Mouse (Mus musculus): ENCODE data around the gene Kif3a. TPM values are rescaled to one million over a fixed set of nuclear protein-coding genes. Genes with fewer than 3 reads are reported as not detected.

The Kif3a gene
- polyA plus RNA-seq, 1 experiment: 0.89 TPM

DNA sequence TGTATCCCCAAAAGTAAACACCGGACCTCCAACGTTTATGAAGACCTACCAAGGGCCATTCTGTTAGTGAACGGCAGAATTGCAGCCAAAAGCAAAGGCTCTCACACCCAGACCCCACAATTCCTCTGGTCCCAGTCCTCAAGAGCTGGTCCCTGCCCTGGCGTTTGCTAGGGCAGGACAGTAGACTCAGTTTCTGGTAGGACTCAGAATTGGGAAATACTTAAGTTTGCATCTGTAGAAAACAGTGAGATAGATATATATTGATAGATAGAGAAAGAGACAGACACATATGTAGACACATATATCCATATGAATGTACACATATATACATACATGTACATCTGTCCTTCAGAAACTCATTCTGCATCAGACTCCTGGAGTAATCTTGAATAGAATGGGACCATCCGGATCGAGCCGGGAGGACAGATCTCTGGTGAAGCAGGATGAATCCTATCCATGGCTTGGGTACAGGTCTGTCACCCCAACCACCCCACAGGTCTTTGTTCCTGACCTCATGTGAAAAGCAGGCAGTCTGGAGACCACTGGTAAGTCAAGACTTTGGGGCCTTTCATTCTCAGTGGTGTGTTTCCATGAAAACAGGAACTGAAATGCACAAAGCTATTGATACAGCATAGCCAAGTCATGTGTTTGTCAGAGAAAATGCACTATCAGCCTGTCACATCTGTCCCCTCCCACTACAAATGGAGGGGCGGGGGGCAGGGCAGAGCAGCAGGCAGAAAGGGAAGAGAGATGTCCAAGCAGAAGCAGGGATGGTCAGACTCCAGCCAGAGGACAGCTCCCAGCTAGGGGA lies 49.8 kb downstream of the Kif3a start:
- TF ChIP-seq POLR2A (IDR thresholded peaks at IDR 0.05; ENCODE audit: low read depth, low read length) (no peak), CTCF (IDR thresholded peaks at IDR 0.05; ENCODE audit: extremely low read depth, insufficient read length, insufficient replicate concordance, low read depth, low read length) (no peak)
- Histone ChIP-seq H3K36me3 (ENCODE audit: control insufficient read depth, insufficient read depth, low read length) (no peaks in the 10 kb centered on the region), H3K4me1 (ENCODE audit: control insufficient read depth, insufficient read depth, insufficient read length, low read length) (no peaks in the 10 kb centered on the region), H3K27ac (ENCODE audit: insufficient read depth, low read depth, low read length) (no peak overlapping the region), H3K27me3 (ENCODE audit: control insufficient read depth, insufficient read depth, low read length) (no peaks in the 10 kb centered on the region), H3K4me3 (ENCODE audit: low read depth, low read length) (peak overlapping the region; percentile 7; the same call in 1 of the 2 replicates)
- WGBS: 61% methylated on average over 8 of the region's 8 CpGs

DNA sequence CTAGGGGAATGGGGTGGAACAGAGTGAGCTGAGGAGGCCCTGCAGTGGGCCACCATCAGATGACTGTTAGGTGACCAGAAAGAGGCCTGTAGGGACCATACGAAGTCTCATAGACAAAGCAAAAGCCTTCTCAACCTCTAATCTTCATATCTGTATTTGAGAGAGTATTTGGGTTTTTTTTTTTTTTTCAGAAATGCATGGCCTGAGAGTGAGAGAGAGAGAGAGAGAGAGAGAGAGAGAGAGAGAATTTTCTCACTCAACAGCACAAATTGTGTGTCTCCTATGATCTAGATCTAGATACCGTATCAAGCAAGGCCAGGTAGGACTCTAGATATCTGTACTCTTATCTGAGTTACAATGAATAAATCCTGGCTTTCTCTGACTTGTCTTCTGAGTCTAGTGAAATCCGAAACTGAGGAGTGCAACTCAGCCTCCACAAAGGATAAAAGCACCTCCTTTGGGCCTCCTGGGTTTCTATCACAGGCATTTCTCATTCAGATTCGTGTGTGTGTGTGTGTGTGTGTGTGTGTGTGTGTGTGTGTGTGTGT lies 50.5 kb downstream of the Kif3a start:
- Histone ChIP-seq H3K27ac (ENCODE audit: insufficient read depth, low read depth, low read length) (no peak overlapping the region), H3K27me3 (ENCODE audit: control insufficient read depth, insufficient read depth, low read length) (no peaks in the 10 kb centered on the region), H3K36me3 (ENCODE audit: control insufficient read depth, insufficient read depth, low read length) (no peaks in the 10 kb centered on the region), H3K4me3 (ENCODE audit: low read depth, low read length) (no peak overlapping the region), H3K4me1 (ENCODE audit: control insufficient read depth, insufficient read depth, insufficient read length, low read length) (no peaks in the 10 kb centered on the region)
- 69% methylated on average over 4 of the region's 4 CpGs for WGBS
- TF ChIP-seq POLR2A (IDR thresholded peaks at IDR 0.05; ENCODE audit: low read depth, low read length) (no peak), CTCF (IDR thresholded peaks at IDR 0.05; ENCODE audit: extremely low read depth, insufficient read length, insufficient replicate concordance, low read depth, low read length) (no peak)

DNA sequence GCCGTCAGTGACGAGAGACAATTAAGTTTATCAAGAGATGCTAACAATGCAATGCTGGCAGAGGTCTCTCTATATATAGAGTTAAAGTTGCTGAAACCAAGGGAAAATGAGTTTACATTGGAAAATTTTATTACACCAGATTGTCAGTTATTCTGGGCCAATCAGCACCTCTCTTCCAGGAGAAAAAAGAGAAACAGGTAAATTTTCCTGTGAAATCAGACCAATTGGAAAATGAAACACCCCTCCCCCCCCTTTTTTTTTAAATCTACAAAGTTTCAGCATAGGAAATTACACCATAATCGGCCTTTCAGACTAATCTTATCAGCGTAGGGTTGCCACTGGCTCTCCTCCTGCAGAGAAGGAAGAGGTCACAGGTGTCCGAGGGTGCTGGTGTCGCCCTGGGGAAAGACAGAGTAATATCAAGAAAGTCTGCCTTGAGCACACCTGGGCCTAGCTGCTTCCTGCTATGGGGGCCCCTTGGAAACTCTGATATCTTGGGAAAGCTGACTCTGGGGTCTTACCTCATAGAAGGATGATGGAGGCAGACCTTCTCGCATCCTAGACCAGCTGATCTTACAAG lies 51.5 kb downstream of the Kif3a start, which contains the start of gene Il4:
Il4 (minus strand) TSS at position 51 of the 580 bp plus-strand sequence.
- no peaks in the 10 kb centered on the region for H3K4me1 ChIP-seq (ENCODE audit: control insufficient read depth, insufficient read depth, insufficient read length, low read length)
- WGBS: 44% methylated on average over 7 of the region's 7 CpGs
- no peak within 1 kb of the TSS for H3K4me3 ChIP-seq (ENCODE audit: low read depth, low read length)
- no peak for TF ChIP-seq CTCF (IDR thresholded peaks at IDR 0.05; ENCODE audit: extremely low read depth, insufficient read length, insufficient replicate concordance, low read depth, low read length)
- TF ChIP-seq POLR2A (IDR thresholded peaks at IDR 0.05; ENCODE audit: low read depth, low read length): no peak
- no peak within 1 kb of the TSS for H3K27ac ChIP-seq (ENCODE audit: insufficient read depth, low read depth, low read length)
- no peaks in the 10 kb centered on the region for H3K36me3 ChIP-seq (ENCODE audit: control insufficient read depth, insufficient read depth, low read length)
- no peaks in the 10 kb centered on the region for H3K27me3 ChIP-seq (ENCODE audit: control insufficient read depth, insufficient read depth, low read length)

DNA sequence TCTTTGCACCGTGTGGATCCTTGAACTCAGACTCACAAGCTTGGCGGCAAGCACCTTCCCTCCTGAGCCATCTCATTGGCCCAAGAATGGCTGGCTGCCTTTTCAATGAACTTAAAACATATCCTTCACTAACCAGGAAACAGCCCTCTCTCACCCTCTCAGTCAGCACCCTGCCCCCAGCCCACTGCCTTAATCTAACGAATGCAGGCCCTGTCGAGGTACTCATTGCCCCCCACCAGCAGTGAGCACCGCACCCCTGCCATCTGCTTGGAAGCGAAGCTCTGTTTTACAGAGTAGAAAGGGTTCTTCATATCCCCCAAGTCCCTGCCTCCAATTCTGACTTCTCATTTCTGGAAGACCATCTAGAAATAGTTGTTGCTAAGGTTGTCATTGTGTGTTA lies 52.2 kb downstream of the Kif3a start:
- Histone ChIP-seq H3K4me3 (ENCODE audit: low read depth, low read length) (no peak overlapping the region), H3K27ac (ENCODE audit: insufficient read depth, low read depth, low read length) (no peak overlapping the region), H3K4me1 (ENCODE audit: control insufficient read depth, insufficient read depth, insufficient read length, low read length) (no peaks in the 10 kb centered on the region), H3K27me3 (ENCODE audit: control insufficient read depth, insufficient read depth, low read length) (no peaks in the 10 kb centered on the region), H3K36me3 (ENCODE audit: control insufficient read depth, insufficient read depth, low read length) (no peaks in the 10 kb centered on the region)
- 74% methylated on average over 6 of the region's 6 CpGs for WGBS
- TF ChIP-seq POLR2A (IDR thresholded peaks at IDR 0.05; ENCODE audit: low read depth, low read length) (no peak), CTCF (IDR thresholded peaks at IDR 0.05; ENCODE audit: extremely low read depth, insufficient read length, insufficient replicate concordance, low read depth, low read length) (no peak)

GRCm38 (mm10) chr11:53620094-53620493 lies 52.9 kb downstream of the Kif3a start:
- no peak overlapping the region for H3K27ac ChIP-seq (ENCODE audit: insufficient read depth, low read depth, low read length)
- no peak for TF ChIP-seq CTCF (IDR thresholded peaks at IDR 0.05; ENCODE audit: extremely low read depth, insufficient read length, insufficient replicate concordance, low read depth, low read length)
- no peak for TF ChIP-seq POLR2A (IDR thresholded peaks at IDR 0.05; ENCODE audit: low read depth, low read length)
- 76% methylated on average over 4 of the region's 4 CpGs for WGBS
- H3K27me3 ChIP-seq (ENCODE audit: control insufficient read depth, insufficient read depth, low read length): no peaks in the 10 kb centered on the region
- no peaks in the 10 kb centered on the region for H3K36me3 ChIP-seq (ENCODE audit: control insufficient read depth, insufficient read depth, low read length)
- H3K4me3 ChIP-seq (ENCODE audit: low read depth, low read length): no peak overlapping the region
- H3K4me1 ChIP-seq (ENCODE audit: control insufficient read depth, insufficient read depth, insufficient read length, low read length): no peaks in the 10 kb centered on the region

DNA sequence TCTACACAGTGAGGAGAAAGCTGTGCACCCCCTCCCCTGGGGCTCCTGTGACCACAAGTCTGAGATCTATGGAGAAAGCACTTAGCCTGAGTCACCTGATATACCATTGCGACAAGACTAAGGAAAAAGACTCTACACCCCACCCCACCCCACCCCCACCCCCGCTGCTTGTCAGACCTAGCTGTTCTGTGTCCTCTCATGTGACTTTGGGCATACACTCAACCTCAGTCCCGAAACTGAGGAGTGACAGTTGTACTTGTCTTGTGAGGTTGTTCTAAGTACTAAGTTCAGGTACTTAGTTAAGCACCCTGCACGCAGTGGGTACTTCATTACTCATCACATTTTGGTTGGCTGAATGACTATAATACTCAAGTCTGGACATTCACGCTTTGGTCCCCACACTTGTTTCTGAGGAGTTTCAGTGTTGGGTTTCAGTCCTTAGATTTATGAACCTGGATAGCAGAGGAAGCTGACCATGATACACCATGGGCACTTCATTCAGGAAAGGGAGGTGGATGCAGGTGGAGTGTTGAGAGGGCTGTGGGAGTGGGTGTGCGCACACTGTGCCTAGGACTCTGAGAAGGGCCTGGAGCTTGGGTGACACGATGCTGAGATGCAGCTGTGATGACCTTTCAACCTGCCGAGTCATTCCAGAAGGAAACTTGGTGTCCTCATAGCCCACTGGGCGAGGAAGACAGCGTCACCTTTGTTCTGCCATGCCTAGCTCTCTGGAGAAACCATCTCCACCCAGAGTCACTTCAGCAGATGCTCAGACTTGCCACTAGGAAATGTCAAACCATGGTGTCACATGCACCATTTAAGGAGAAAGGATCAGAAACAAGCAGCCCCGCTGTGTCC lies 54.6 kb downstream of the Kif3a start:
- no peak for TF ChIP-seq POLR2A (IDR thresholded peaks at IDR 0.05; ENCODE audit: low read depth, low read length)
- no peak for TF ChIP-seq CTCF (IDR thresholded peaks at IDR 0.05; ENCODE audit: extremely low read depth, insufficient read length, insufficient replicate concordance, low read depth, low read length)
- H3K4me1 ChIP-seq (ENCODE audit: control insufficient read depth, insufficient read depth, insufficient read length, low read length): no peaks in the 10 kb centered on the region
- 76% methylated on average over 11 of the region's 11 CpGs for WGBS
- H3K27me3 ChIP-seq (ENCODE audit: control insufficient read depth, insufficient read depth, low read length): no peaks in the 10 kb centered on the region
- H3K27ac ChIP-seq (ENCODE audit: insufficient read depth, low read depth, low read length): no peak overlapping the region
- H3K36me3 ChIP-seq (ENCODE audit: control insufficient read depth, insufficient read depth, low read length): no peaks in the 10 kb centered on the region
- H3K4me3 ChIP-seq (ENCODE audit: low read depth, low read length): no peak overlapping the region
